Mouse (Mus musculus): ENCODE measurements at regions not wholly inside any gene's neighbourhood (a gene's known extent, or its start where the extent isn't known, plus 50 kb on each side); places are given as distances from the start of the nearest gene placed in this dataset.

GRCm38 (mm10) chrX:35683332-35683731 is 205.3 kb upstream of the Dock11 start:
- DNase-seq: peak; percentile 7
